Comparison of ENCODE assay signal across 8 mouse cellular contexts in genomic region chr4:139950431-139950848, GRCm38 (mm10). TPM values are rescaled to one million over a fixed set of nuclear protein-coding genes. Genes with fewer than 3 reads are reported as not detected.
DNase-seq lines count a peak whose midpoint lies in the region; ATAC-seq lines count a peak whose summit lies in the region.

No protein-coding gene starts in this region.

- no peak overlapping the region for H3K27ac ChIP-seq in forebrain, embryonic 11.5 days (ENCODE audit: low read depth, low read length)
- H3K27ac ChIP-seq in kidney, embryonic 16.5 days (ENCODE audit: low read length), result no peak overlapping the region

- DNase-seq in cerebellum, postnatal 14 days, result peak; percentile 58 to 72
- no peak for DNase-seq in cerebellum, postnatal 36 days
- DNase-seq in forebrain, embryonic 11.5 days (ENCODE audit: low spot score), result peak; percentile 71
- peak; percentile 59 for DNase-seq in lung, postnatal 10 days
- no peak for DNase-seq in spleen, adult 18-20 months
- no peak for DNase-seq in frontal cortex, postnatal 14 days (ENCODE audit: low spot score in 2 of 2)
- no peak for DNase-seq in urinary bladder, postnatal 25 days (ENCODE audit: low spot score)

- no peaks in the 10 kb centered on the region; the same call in 1 of the 2 replicates for H3K27me3 ChIP-seq in forebrain, embryonic 11.5 days (ENCODE audit: control insufficient read depth, insufficient read depth, low read length)
- no peaks in the 10 kb centered on the region for H3K27me3 ChIP-seq in kidney, embryonic 16.5 days (ENCODE audit: insufficient read depth, low read length)

- peaks cover 2% of the 10 kb centered on the region; the same call in 1 of the 2 replicates for H3K4me1 ChIP-seq in forebrain, embryonic 11.5 days (replicated peaks; ENCODE audit: control insufficient read depth, insufficient read depth, low read length)
- H3K4me1 ChIP-seq in kidney, embryonic 16.5 days (ENCODE audit: insufficient read depth, low read length), result no peaks in the 10 kb centered on the region; the same call in 1 of the 2 replicates

- ATAC-seq in forebrain, embryonic 11.5 days (replicated peaks; ENCODE audit: low FRiP score), result no peak; the same call in 1 of the 2 replicates
- peak; percentile 65; the same call in 1 of the 2 replicates for ATAC-seq in kidney, embryonic 16.5 days (ENCODE audit: low FRiP score, low TSS enrichment)

- H3K4me2 ChIP-seq in forebrain, embryonic 11.5 days (ENCODE audit: low read depth, low read length, severe bottlenecking), result peak overlapping the region; percentile 58
- peak overlapping the region; percentile 52 for H3K4me2 ChIP-seq in kidney, embryonic 16.5 days (replicated peaks; ENCODE audit: low read depth, low read length)

- no peak overlapping the region for H3K9ac ChIP-seq in forebrain, embryonic 11.5 days (ENCODE audit: low read length)
- H3K9ac ChIP-seq in kidney, embryonic 16.5 days (replicated peaks; ENCODE audit: low read length), result peak overlapping the region; percentile 53

- 1% methylated on average over 20 of the region's 20 CpGs for WGBS in forebrain, embryonic 11.5 days
- WGBS in kidney, embryonic 16.5 days, result under 1% methylated on average over 20 of the region's 20 CpGs

- H3K4me3 ChIP-seq in forebrain, embryonic 11.5 days (ENCODE audit: low read depth, low read length), result peak overlapping the region; percentile 19
- peak overlapping the region; percentile 30 for H3K4me3 ChIP-seq in kidney, embryonic 16.5 days (ENCODE audit: low read length)

- no peaks in the 10 kb centered on the region; the same call in 1 of the 2 replicates for H3K9me3 ChIP-seq in forebrain, embryonic 11.5 days (ENCODE audit: control insufficient read depth, low read length)
- no peaks in the 10 kb centered on the region for H3K9me3 ChIP-seq in kidney, embryonic 16.5 days (ENCODE audit: low read length)

- no peaks in the 10 kb centered on the region for H3K36me3 ChIP-seq in forebrain, embryonic 11.5 days (ENCODE audit: control insufficient read depth, insufficient read depth, low read length)
- no peaks in the 10 kb centered on the region for H3K36me3 ChIP-seq in kidney, embryonic 16.5 days (ENCODE audit: insufficient read depth, low read length)

RNA-seq across cellular contexts. Expression of gene Klhdc7a, which starts 17.4 kb away (rescaled TPM):
- 0.03 and 0.17 TPM in 2 replicates for polyA plus RNA-seq in forebrain, embryonic 11.5 days (2014; fragmentation: Nextera tagmentation; extraction: Ambion mirVana)
- polyA plus RNA-seq in kidney, embryonic 16.5 days (2015; fragmentation: Nextera tagmentation; extraction: Ambion mirVana), result 8.7 and 9.1 TPM in 2 replicates

Comparison
In these comparisons a context has a peak if more than half of its experiments do, and no peak if none do; other contexts are left out.
1. DNase-seq: peak in cerebellum, postnatal 14 days (2 of 2), forebrain, embryonic 11.5 days (single experiment) and lung, postnatal 10 days (single experiment); none in cerebellum, postnatal 36 days (0 of 2), spleen, adult 18-20 months (0 of 2), frontal cortex, postnatal 14 days (0 of 2) and urinary bladder, postnatal 25 days (single experiment).